Mouse (Mus musculus) C2C12 (cell line): Measurements from ENCODE around the gene Cdk4.

ENCODE experiments used
- CTCF ChIP-seq: IDR thresholded peaks from one replicate; pipeline ENCODE4 v1.5.1; 2011; ENCODE audit not compliant: control insufficient read depth, insufficient read depth, insufficient read length
- MAX ChIP-seq: IDR thresholded peaks from one replicate; pipeline ENCODE4 v1.6.1; 2011; ENCODE audit warnings: mild to moderate bottlenecking, control low read depth
- USF1 ChIP-seq: IDR thresholded peaks from one replicate; pipeline ENCODE4 v1.6.1; 2011; ENCODE audit warnings: low read depth, mild to moderate bottlenecking, control low read depth, moderate library complexity

DNA sequence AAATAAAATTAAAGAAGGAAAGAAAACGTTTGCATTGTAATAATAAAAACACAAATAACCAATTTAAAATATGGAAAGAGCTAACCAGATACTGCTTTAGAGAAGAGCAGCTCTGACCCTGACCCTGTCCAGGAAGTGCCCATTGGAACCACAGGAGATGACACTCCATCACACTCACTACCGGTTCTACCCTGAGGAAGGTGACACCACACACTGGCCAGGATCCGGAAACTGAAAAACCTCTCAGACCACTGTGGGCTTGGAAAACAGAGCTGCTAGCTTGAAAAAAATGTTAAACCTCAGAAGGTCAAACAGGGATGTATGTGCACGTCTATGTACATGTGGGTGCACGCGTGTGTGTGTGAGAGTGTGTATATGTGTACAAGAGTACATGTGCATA, 37.8 kb downstream of the Cdk4 start:
- TF ChIP-seq CTCF (no peak), USF1 (no peak), MAX (no peak)
